Mouse (Mus musculus): Measurements from ENCODE around the gene Opa3. TPM values are rescaled to one million over a fixed set of nuclear protein-coding genes. Genes with fewer than 3 reads are reported as not detected.
A peak's percentile ranks its signal among the peaks of the same experiment; 100 is the strongest.

Opa3 gene
- polyA plus RNA-seq (2016; fragmentation: Nextera tagmentation; extraction: Ambion mirVana) = 42.1 and 43.9 TPM in 2 replicates

GRCm38 (mm10) chr7:19227883-19228792 is at the start of gene Opa3:
Gene Opa3, plus strand, starts transcription at chr7:19228334.
- peaks cover 18% of the 10 kb centered on the region for H3K36me3 ChIP-seq
- peak within 1 kb of the TSS; percentile 97 for H3K27ac ChIP-seq
- no peaks in the 10 kb centered on the region for H3K9me3 ChIP-seq
- peak; percentile 97 for ATAC-seq (ENCODE audit: low FRiP score, low read depth)
- H3K4me2 ChIP-seq (replicated peaks) = peak within 1 kb of the TSS; percentile 86
- WGBS = under 1% methylated on average over 91 of the region's 91 CpGs
- peak within 1 kb of the TSS; percentile 55 for H3K4me3 ChIP-seq
- H3K9ac ChIP-seq = peak within 1 kb of the TSS; percentile 70
- H3K27me3 ChIP-seq (replicated peaks) = no peaks in the 10 kb centered on the region
- peaks cover 17% of the 10 kb centered on the region for H3K4me1 ChIP-seq

- 0 out of 2 replicates have a peak overlapping the region, but pooled peaks have one; percentile 13 for H3K9ac ChIP-seq
- peak overlapping the region; percentile 19; the same call in 1 of the 2 replicates for H3K4me3 ChIP-seq
- no peaks in the 10 kb centered on the region for H3K9me3 ChIP-seq
- H3K27me3 ChIP-seq (replicated peaks) = peaks cover 54% of the 10 kb centered on the region
- H3K4me1 ChIP-seq = peaks cover 33% of the 10 kb centered on the region
- peaks cover 1% of the 10 kb centered on the region; the same call in 1 of the 2 replicates for H3K36me3 ChIP-seq
- no peak for ATAC-seq (ENCODE audit: low FRiP score, low read depth)
- peak overlapping the region; percentile 70 for H3K4me2 ChIP-seq (replicated peaks)
- no peak overlapping the region for H3K27ac ChIP-seq
- WGBS = 5% methylated on average over 27 of the region's 27 CpGs
These were observed 49.6 kb upstream of the Opa3 start for GRCm38 (mm10) chr7:19178443-19179092.

- no peaks in the 10 kb centered on the region for H3K9me3 ChIP-seq
- no peak; the same call in 1 of the 2 replicates for ATAC-seq (ENCODE audit: low FRiP score, low read depth)
- H3K9ac ChIP-seq = no peak overlapping the region
- no peak overlapping the region for H3K27ac ChIP-seq
- peak overlapping the region; percentile 70 for H3K4me2 ChIP-seq (replicated peaks)
- under 1% methylated on average over 32 of the region's 32 CpGs for WGBS
- peaks cover 54% of the 10 kb centered on the region for H3K27me3 ChIP-seq (replicated peaks)
- H3K4me1 ChIP-seq = peaks cover 34% of the 10 kb centered on the region
- H3K4me3 ChIP-seq = peak overlapping the region; percentile 19; the same call in 1 of the 2 replicates
- peaks cover 4% of the 10 kb centered on the region; the same call in 1 of the 2 replicates for H3K36me3 ChIP-seq
These were observed 49.0 kb upstream of the Opa3 start for GRCm38 (mm10) chr7:19179173-19179572.

- Histone ChIP-seq H3K9ac (no peak overlapping the region), H3K27ac (no peak overlapping the region), H3K27me3 (replicated peaks) (peaks cover 54% of the 10 kb centered on the region), H3K4me1 (peaks cover 41% of the 10 kb centered on the region), H3K4me2 (replicated peaks) (peak overlapping the region; percentile 70), H3K36me3 (peaks cover 4% of the 10 kb centered on the region; the same call in 1 of the 2 replicates), H3K9me3 (no peaks in the 10 kb centered on the region), H3K4me3 (no peak overlapping the region)
- WGBS = 38% methylated on average over 6 of the region's 6 CpGs
- ATAC-seq (ENCODE audit: low FRiP score, low read depth) = no peak
These were observed 48.2 kb upstream of the Opa3 start for GRCm38 (mm10) chr7:19179936-19180335.

- ATAC-seq (ENCODE audit: low FRiP score, low read depth) = no peak
- 1% methylated on average over 27 of the region's 27 CpGs for WGBS
- Histone ChIP-seq H3K9me3 (no peaks in the 10 kb centered on the region), H3K4me2 (replicated peaks) (peak overlapping the region; percentile 58), H3K27me3 (replicated peaks) (peaks cover 49% of the 10 kb centered on the region), H3K4me1 (peaks cover 48% of the 10 kb centered on the region), H3K36me3 (peaks cover 5% of the 10 kb centered on the region; the same call in 1 of the 2 replicates), H3K4me3 (peak overlapping the region; percentile 37), H3K9ac (peak overlapping the region; percentile 48), H3K27ac (no peak overlapping the region)
These were observed 47.2 kb upstream of the Opa3 start for GRCm38 (mm10) chr7:19180862-19181429.

- Histone ChIP-seq H3K9ac (no peak overlapping the region; the same call in 1 of the 2 replicates), H3K27me3 (replicated peaks) (peaks cover 17% of the 10 kb centered on the region), H3K4me3 (no peak overlapping the region), H3K27ac (no peak overlapping the region), H3K4me2 (replicated peaks) (peak overlapping the region; percentile 20; the same call in 1 of the 2 replicates), H3K4me1 (peaks cover 30% of the 10 kb centered on the region), H3K36me3 (peaks cover 24% of the 10 kb centered on the region), H3K9me3 (no peaks in the 10 kb centered on the region)
- no peak for ATAC-seq (ENCODE audit: low FRiP score, low read depth)
- 90% methylated on average over 2 of the region's 2 CpGs for WGBS
These were observed 43.9 kb upstream of the Opa3 start for GRCm38 (mm10) chr7:19184250-19184649.

GRCm38 (mm10) chr7:19184758-19185157 is 43.4 kb upstream of the Opa3 start:
- H3K27me3 ChIP-seq (replicated peaks) = peaks cover 11% of the 10 kb centered on the region
- no peak overlapping the region for H3K27ac ChIP-seq
- no peak overlapping the region for H3K9ac ChIP-seq
- H3K4me2 ChIP-seq (replicated peaks) = peak overlapping the region; percentile 20; the same call in 1 of the 2 replicates
- 68% methylated on average over 6 of the region's 6 CpGs for WGBS
- H3K36me3 ChIP-seq = peaks cover 25% of the 10 kb centered on the region
- ATAC-seq (ENCODE audit: low FRiP score, low read depth) = peak; percentile 26; the same call in 1 of the 2 replicates
- H3K4me1 ChIP-seq = peaks cover 25% of the 10 kb centered on the region
- no peaks in the 10 kb centered on the region for H3K9me3 ChIP-seq
- no peak overlapping the region for H3K4me3 ChIP-seq

- Histone ChIP-seq H3K4me1 (no peaks in the 10 kb centered on the region), H3K9ac (no peak overlapping the region), H3K27me3 (replicated peaks) (no peaks in the 10 kb centered on the region), H3K4me3 (no peak overlapping the region), H3K9me3 (no peaks in the 10 kb centered on the region), H3K36me3 (peaks cover 59% of the 10 kb centered on the region), H3K4me2 (replicated peaks) (no peak overlapping the region), H3K27ac (no peak overlapping the region)
- no peak for ATAC-seq (ENCODE audit: low FRiP score, low read depth)
- WGBS = 93% methylated on average over 4 of the region's 4 CpGs
These were observed 33.5 kb upstream of the Opa3 start for GRCm38 (mm10) chr7:19194676-19195075.

- WGBS = 70% methylated on average over 6 of the region's 6 CpGs
- no peak for ATAC-seq (ENCODE audit: low FRiP score, low read depth)
These were observed 31.5 kb upstream of the Opa3 start for GRCm38 (mm10) chr7:19196676-19197075.

GRCm38 (mm10) chr7:19197985-19198384 is 30.1 kb upstream of the Opa3 start:
- H3K27ac ChIP-seq = no peak overlapping the region
- 38% methylated on average over 2 of the region's 2 CpGs for WGBS
- H3K4me3 ChIP-seq = no peak overlapping the region
- no peak for ATAC-seq (ENCODE audit: low FRiP score, low read depth)
- H3K9me3 ChIP-seq = no peaks in the 10 kb centered on the region
- H3K4me1 ChIP-seq = no peaks in the 10 kb centered on the region
- H3K36me3 ChIP-seq = peaks cover 53% of the 10 kb centered on the region
- H3K27me3 ChIP-seq (replicated peaks) = no peaks in the 10 kb centered on the region
- no peak overlapping the region for H3K9ac ChIP-seq
- no peak overlapping the region for H3K4me2 ChIP-seq (replicated peaks)

More at GRCm38 (mm10) chr7:19196676-19197075, 31.5 kb upstream of the Opa3 start:
- H3K4me1 ChIP-seq = no peaks in the 10 kb centered on the region
- H3K27me3 ChIP-seq (replicated peaks) = no peaks in the 10 kb centered on the region
- no peak overlapping the region for H3K4me3 ChIP-seq
- H3K9ac ChIP-seq = no peak overlapping the region
- H3K9me3 ChIP-seq = no peaks in the 10 kb centered on the region
- no peak overlapping the region for H3K27ac ChIP-seq
- H3K36me3 ChIP-seq = peaks cover 58% of the 10 kb centered on the region
- H3K4me2 ChIP-seq (replicated peaks) = no peak overlapping the region

GRCm38 (mm10) chr7:19201660-19202059 is 26.5 kb upstream of the Opa3 start:
- no peak overlapping the region for H3K9ac ChIP-seq
- H3K4me2 ChIP-seq (replicated peaks) = no peak overlapping the region
- H3K4me3 ChIP-seq = no peak overlapping the region
- no peak overlapping the region for H3K27ac ChIP-seq
- H3K9me3 ChIP-seq = no peaks in the 10 kb centered on the region
- peaks cover 41% of the 10 kb centered on the region for H3K36me3 ChIP-seq
- ATAC-seq (ENCODE audit: low FRiP score, low read depth) = no peak
- no peaks in the 10 kb centered on the region for H3K27me3 ChIP-seq (replicated peaks)
- H3K4me1 ChIP-seq = no peaks in the 10 kb centered on the region
- 70% methylated on average over 15 of the region's 15 CpGs for WGBS

Data from neural tube, embryonic 12.5 days (tissue).